Mouse (Mus musculus) heart, postnatal 0 days (tissue): ENCODE data around the gene Rbms3. TPM values are rescaled to one million over a fixed set of nuclear protein-coding genes. Genes with fewer than 3 reads are reported as not detected.

ENCODE experiments used
- ATAC-seq: fragments of 200-750 bp; cut with Nextera tagmentation; 2 replicates; pipeline ENCODE4 v1.8.0; 2017; ENCODE audit warnings: low read depth, moderate number of reproducible peaks, moderate library complexity; ENCODE audit not compliant: insufficient read depth
- DNase-seq: peaks from one replicate; pipeline ENCODE4 v3.0.0-alpha.2; 2016; ENCODE audit warnings: low spot score
- H3K27ac ChIP-seq: fragments of 300-500 bp; sonication (generic); 2 replicates; pipeline ENCODE4 v1.5.1; 2014; ENCODE audit warnings: low read depth, mild to moderate bottlenecking
- H3K27me3 ChIP-seq: fragments of 300-500 bp; sonication (generic); 2 replicates; pipeline ENCODE4 v1.6.1; 2014; ENCODE audit warnings: low read length, mixed read lengths; ENCODE audit not compliant: control insufficient read depth, insufficient read depth
- H3K36me3 ChIP-seq: fragments of 300-500 bp; sonication (generic); replicated peaks from 2 replicates; pipeline ENCODE4 v1.6.1; 2014; ENCODE audit warnings: low read length, mixed read lengths; ENCODE audit not compliant: control insufficient read depth, insufficient read depth
- H3K4me1 ChIP-seq: fragments of 300-500 bp; sonication (generic); 2 replicates; pipeline ENCODE4 v1.6.1; 2014; ENCODE audit warnings: antibody characterized with exemption; ENCODE audit not compliant: control insufficient read depth, insufficient read depth
- H3K4me2 ChIP-seq: fragments of 300-500 bp; sonication (generic); 2 replicates; pipeline ENCODE4 v1.6.1; 2014; ENCODE audit warnings: low read depth, mild to moderate bottlenecking, low read length, moderate library complexity
- H3K4me3 ChIP-seq: fragments of 300-500 bp; sonication (generic); 2 replicates; pipeline ENCODE4 v1.5.1; 2014; ENCODE audit warnings: low read depth, low read length
- H3K9ac ChIP-seq: fragments of 300-500 bp; sonication (generic); replicated peaks from 2 replicates; pipeline ENCODE4 v1.6.1; 2014; ENCODE audit warnings: low read depth, low read length, mixed read lengths
- H3K9me3 ChIP-seq: fragments of 300-500 bp; sonication (generic); replicated peaks from 2 replicates; pipeline ENCODE4 v1.6.1; 2016; ENCODE audit warnings: low read length; ENCODE audit not compliant: control insufficient read depth
- CTCF ChIP-seq: IDR thresholded peaks from 2 replicates; pipeline ENCODE4 v1.5.1; 2016; ENCODE audit warnings: antibody characterized with exemption, control low read depth, low read depth
- EP300 ChIP-seq: IDR thresholded peaks from 2 replicates; pipeline ENCODE4 v1.6.1; 2016; ENCODE audit warnings: antibody characterized with exemption, low read depth
- WGBS: fragments of 180-500 bp; shearing (Covaris S2); extraction: QIAGEN DNeasy Blood & Tissue Kit; methylation state at CpG from one replicate; pipeline ENCODE4 v1.1.7; 2014; 5-methylcytosine and 5-hydroxymethylcytosine counted together
- polyA plus RNA-seq: library from polyadenylated mRNA; unstranded; fragments of >200 nt; fragmentation: Nextera tagmentation; extraction: Ambion mirVana; gene quantifications from 2 replicates; pipeline ENCODE4 v1.2.1, GENCODE M21; 2015
- total RNA-seq: library from RNA; depleted of rRNA; stranded (reverse); fragments of >200 nt; gene quantifications from 2 replicates; pipeline ENCODE4 v1.2.3, GENCODE M21; 2014; ENCODE audit warnings: low replicate concordance

The Rbms3 gene
- total and polyA plus RNA-seq, 2 experiments from 2014 or later, result 18.2 to 75.3 TPM

GRCm38 (mm10) chr9:116630805-116631204, 998.9 kb downstream of the Rbms3 start:
- ATAC-seq (no peak), DNase-seq (no peak)
- Histone ChIP-seq H3K27me3 (no peaks in the 10 kb centered on the region), H3K4me1 (no peaks in the 10 kb centered on the region), H3K27ac (no peak overlapping the region), H3K9ac (no peak overlapping the region), H3K36me3 (no peaks in the 10 kb centered on the region), H3K4me2 (no peak overlapping the region), H3K9me3 (no peaks in the 10 kb centered on the region; the same call in 1 of the 2 replicates), H3K4me3 (no peak overlapping the region)
- 26% methylated on average over 10 of the region's 10 CpGs for WGBS
- TF ChIP-seq CTCF (no peak), EP300 (no peak)

DNA sequence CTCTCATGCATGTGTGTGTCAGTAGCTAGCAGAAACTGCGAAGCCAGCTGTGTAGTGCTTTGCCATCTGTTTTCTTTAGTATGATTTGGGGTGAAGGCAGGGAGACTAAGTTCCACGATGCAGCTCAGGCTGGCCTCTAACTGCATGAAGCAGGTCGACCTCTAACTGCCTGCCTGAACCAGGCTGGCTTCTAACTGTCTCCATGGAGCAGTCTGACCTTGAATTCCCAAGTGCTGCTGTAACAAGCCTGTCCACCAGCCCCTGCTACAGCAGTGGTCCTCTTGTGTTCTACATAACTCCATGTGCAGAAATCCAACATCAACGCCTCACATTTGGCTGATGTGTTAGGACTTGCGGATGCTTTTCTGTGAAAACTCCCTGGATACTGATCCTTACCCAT, 1009.3 kb downstream of the Rbms3 start:
- Histone ChIP-seq H3K4me1 (no peaks in the 10 kb centered on the region), H3K9me3 (no peaks in the 10 kb centered on the region), H3K4me3 (no peak overlapping the region), H3K27ac (no peak overlapping the region), H3K27me3 (no peaks in the 10 kb centered on the region), H3K9ac (no peak overlapping the region), H3K4me2 (no peak overlapping the region), H3K36me3 (no peaks in the 10 kb centered on the region)
- DNase-seq (peak; percentile 60), ATAC-seq (peak; percentile 76)
- TF ChIP-seq EP300 (no peak), CTCF (no peak)
- WGBS, result 66% methylated on average over 5 of the region's 5 CpGs

DNA sequence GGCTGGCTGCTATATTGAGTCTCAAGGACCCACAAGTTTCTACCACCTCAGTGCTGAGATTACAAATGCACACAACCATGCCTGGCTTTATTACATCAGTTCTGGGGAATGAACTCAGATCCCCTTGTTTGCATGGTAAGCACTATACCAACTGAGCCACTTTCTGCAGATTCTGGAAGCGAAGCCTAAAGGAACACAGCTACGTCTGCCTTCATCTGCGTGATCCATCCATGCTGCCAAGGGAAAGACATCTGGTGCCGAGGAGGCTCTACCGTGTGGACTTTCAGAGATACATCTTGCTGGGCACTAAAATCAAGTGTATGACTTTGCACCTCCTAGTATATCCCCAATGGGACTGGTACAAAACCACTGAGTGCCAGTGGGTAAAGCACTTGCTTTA, 1010.8 kb downstream of the Rbms3 start:
- Histone ChIP-seq H3K36me3 (no peaks in the 10 kb centered on the region), H3K27ac (no peak overlapping the region), H3K4me1 (no peaks in the 10 kb centered on the region), H3K9ac (no peak overlapping the region), H3K4me2 (no peak overlapping the region), H3K4me3 (no peak overlapping the region), H3K9me3 (no peaks in the 10 kb centered on the region), H3K27me3 (no peaks in the 10 kb centered on the region)
- WGBS, result 91% methylated on average over 5 of the region's 5 CpGs
- TF ChIP-seq CTCF (no peak), EP300 (no peak)
- ATAC-seq, result no peak
- no peak for DNase-seq

- no peaks in the 10 kb centered on the region for H3K9me3 ChIP-seq
- ATAC-seq (peak; percentile 36; the same call in 1 of the 2 replicates), DNase-seq (no peak)
- no peaks in the 10 kb centered on the region for H3K4me1 ChIP-seq
- no peak overlapping the region for H3K4me3 ChIP-seq
- no peak overlapping the region for H3K4me2 ChIP-seq
- WGBS, result 69% methylated on average over 7 of the region's 7 CpGs
- no peak overlapping the region for H3K27ac ChIP-seq
- H3K9ac ChIP-seq, result no peak overlapping the region
- no peaks in the 10 kb centered on the region for H3K27me3 ChIP-seq
- H3K36me3 ChIP-seq, result no peaks in the 10 kb centered on the region
- TF ChIP-seq EP300, result no peak
- no peak for TF ChIP-seq CTCF
Measured at GRCm38 (mm10) chr9:116613276-116613675, 1016.4 kb downstream of the Rbms3 start.

DNA sequence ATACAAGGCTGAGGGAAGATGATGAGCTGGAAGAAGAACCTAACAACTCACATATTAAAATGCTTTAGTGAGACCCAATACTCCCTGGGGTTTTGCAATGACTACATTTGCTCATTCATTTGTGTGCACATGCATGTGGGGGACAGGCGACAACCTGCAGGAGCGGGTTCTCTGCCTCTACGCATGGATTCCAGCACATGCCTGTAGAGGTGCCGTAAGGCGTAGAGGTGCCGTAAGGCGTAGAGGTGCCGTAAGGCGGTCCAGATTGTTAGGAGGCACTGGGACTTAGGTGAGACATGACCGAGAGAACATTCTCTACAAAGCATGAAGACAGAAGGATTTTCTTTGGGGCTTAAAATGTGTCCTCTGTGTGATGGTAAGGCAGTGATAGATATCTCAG, 1033.7 kb downstream of the Rbms3 start:
- Histone ChIP-seq H3K4me2 (no peak overlapping the region), H3K36me3 (no peaks in the 10 kb centered on the region), H3K4me1 (peaks cover 10% of the 10 kb centered on the region; the same call in 1 of the 2 replicates), H3K27me3 (no peaks in the 10 kb centered on the region), H3K4me3 (no peak overlapping the region), H3K27ac (no peak overlapping the region), H3K9me3 (0 out of 2 replicates have a peak, but pooled peaks cover 4% of the 10 kb centered on the region), H3K9ac (no peak overlapping the region)
- 94% methylated on average over 10 of the region's 10 CpGs for WGBS
- no peak for TF ChIP-seq CTCF
- no peak for TF ChIP-seq EP300
- ATAC-seq, result no peak
- no peak for DNase-seq

- Histone ChIP-seq H3K27me3 (no peaks in the 10 kb centered on the region), H3K36me3 (no peaks in the 10 kb centered on the region), H3K4me3 (no peak overlapping the region), H3K9ac (no peak overlapping the region), H3K4me1 (peaks cover 10% of the 10 kb centered on the region; the same call in 1 of the 2 replicates), H3K9me3 (peaks cover 8% of the 10 kb centered on the region; the same call in 1 of the 2 replicates), H3K4me2 (no peak overlapping the region), H3K27ac (no peak overlapping the region)
- TF ChIP-seq CTCF (no peak), EP300 (no peak)
- no peak for ATAC-seq
- no peak for DNase-seq
- 76% methylated on average over 4 of the region's 4 CpGs for WGBS
Measured at GRCm38 (mm10) chr9:116592486-116592885, 1037.2 kb downstream of the Rbms3 start.
